Mouse (Mus musculus) layer of hippocampus, adult 2 months (tissue): Measurements from ENCODE around the gene Scrg1. TPM values are rescaled to one million over a fixed set of nuclear protein-coding genes. Genes with fewer than 3 reads are reported as not detected.

Source experiments
- DNase-seq, 2 experiments: peaks; one replicate each; pipeline ENCODE4 v3.0.0; 2022; ENCODE audit warnings: low spot score in 2 of 2
- H3K27ac ChIP-seq: fragments of 200-600 bp; 2 replicates; pipeline ENCODE4 v1.8.1; 2022
- H3K4me3 ChIP-seq: fragments of 200-600 bp; 2 replicates; pipeline ENCODE4 v1.8.1; 2022; ENCODE audit warnings: mild to moderate bottlenecking
- CTCF ChIP-seq: fragments of 200-600 bp; conservative IDR thresholded peaks from 2 replicates; pipeline ENCODE4 v1.8.1; 2022; ENCODE audit warnings: antibody characterized with exemption, mild to moderate bottlenecking, moderate library complexity
- total RNA-seq, 2 experiments: library from RNA; stranded (reverse); gene quantifications; 2 replicates each; pipeline ENCODE4 v1.2.3; 2021

Gene Scrg1
- total RNA-seq, 2 experiments from 2014 or later: 59.4 to 60.9 TPM

DNA sequence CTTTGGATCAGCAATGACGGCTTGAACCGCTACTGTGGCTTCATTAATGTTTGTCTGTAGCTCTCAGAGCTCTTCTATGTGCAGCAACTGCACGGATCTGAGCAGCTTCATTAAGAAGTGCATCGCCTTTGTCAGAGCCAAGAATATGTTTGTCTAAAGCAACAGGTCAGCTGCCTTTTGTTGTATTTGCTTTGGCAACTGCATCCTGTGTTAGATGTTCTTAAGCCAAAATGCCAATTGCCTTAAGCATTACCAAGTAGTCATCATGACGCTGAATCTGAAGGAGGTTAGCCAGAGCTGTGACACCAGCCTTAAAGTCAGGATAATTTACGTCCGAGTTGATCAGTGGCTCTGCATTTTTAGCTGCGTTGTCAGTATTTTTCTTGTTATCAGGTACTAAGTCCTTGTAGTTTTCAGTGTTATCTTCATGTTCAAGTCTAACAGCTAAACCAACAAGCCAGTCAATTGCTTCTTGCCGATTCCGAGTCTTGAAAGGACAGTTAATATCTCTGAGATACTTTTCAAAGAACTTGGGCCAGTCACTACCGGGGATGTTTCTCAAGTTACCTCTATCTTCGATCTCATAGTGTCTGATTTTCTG is 64.6 kb downstream of the Scrg1 start:
- no peak for TF ChIP-seq CTCF
- H3K4me3 ChIP-seq: no peak overlapping the region
- no peak overlapping the region for H3K27ac ChIP-seq
- no peak for DNase-seq

Other genes starting within 250 kb of the Scrg1 start
- gene Hand2, start 134.9 kb upstream of the Scrg1 start, total RNA-seq: not detected
- 10 to 100 TPM; 10.4 to 12.6 TPM for gene Sap30, start 31.9 kb downstream of the Scrg1 start, total RNA-seq
- 1 to 10 TPM; 7.4 to 8.5 TPM for gene Hmgb2, start 56.0 kb downstream of the Scrg1 start, total RNA-seq
- 10 to 100 TPM in 1 of 2 experiments, 1 to 10 TPM in 1; 9.7 to 11.4 TPM for gene Galnt7, start 197.1 kb downstream of the Scrg1 start, total RNA-seq